Mouse (Mus musculus) heart, embryonic 11.5 days (tissue): ENCODE results near the gene Ate1. TPM values are rescaled to one million over a fixed set of nuclear protein-coding genes. Genes with fewer than 3 reads are reported as not detected.

Source experiments
- polyA plus RNA-seq: library from polyadenylated mRNA; unstranded; fragments of >200 nt; fragmentation: Nextera tagmentation; extraction: Ambion mirVana; gene quantifications from 2 replicates; pipeline ENCODE4 v1.2.1, GENCODE M21; 2014

Gene Ate1
- polyA plus RNA-seq, 1 experiment from 2014 or later = 67.1 TPM

Other genes with a start within 250 kb of the Ate1 start
- 137 and 146 TPM in 2 replicates for gene Nsmce4a, start 52.7 kb upstream of the Ate1 start, polyA plus RNA-seq
- 42.2 and 48.9 TPM in 2 replicates for gene Tacc2, start 57.1 kb upstream of the Ate1 start, polyA plus RNA-seq